Mouse (Mus musculus): ENCODE measurements around the gene Nfia.

DNA sequence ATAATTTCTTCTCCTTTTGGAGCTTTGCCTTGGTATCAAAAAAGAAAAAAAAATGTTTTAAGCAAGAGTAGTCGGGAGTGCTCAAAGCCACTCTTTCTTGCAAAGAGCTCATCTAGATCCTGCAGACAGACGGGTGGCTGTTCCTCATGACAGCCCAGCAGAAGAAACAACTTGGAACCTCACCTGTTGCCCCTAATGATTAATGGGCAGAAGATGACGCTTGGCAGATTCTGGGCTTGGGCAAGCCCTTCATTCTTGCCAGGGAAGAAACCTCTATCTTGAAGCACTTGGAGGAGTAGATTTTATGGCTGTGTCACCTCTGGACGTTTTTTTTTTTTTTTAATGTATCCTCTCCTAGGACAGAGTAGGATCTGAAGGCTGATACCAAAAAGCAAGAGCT, 285.2 kb downstream of the Nfia start:
- no peak for TF ChIP-seq POLR2A (IDR thresholded peaks at IDR 0.05; ENCODE audit: borderline replicate concordance, low read depth, low read length)
- TF ChIP-seq CTCF (IDR thresholded peaks at IDR 0.05; ENCODE audit: low read depth, low read length), result no peak

Measured in bone marrow macrophage, adult 2 months (primary cell).